Mouse (Mus musculus): ENCODE data around the gene Dtx4. TPM values are rescaled to one million over a fixed set of nuclear protein-coding genes. Genes with fewer than 3 reads are reported as not detected.

Dtx4 gene
- polyA plus RNA-seq, 1 experiment from 2014 or later, result 39.8 TPM

- no peak for ATAC-seq (replicated peaks; ENCODE audit: low FRiP score)
- no peak overlapping the region for H3K27ac ChIP-seq (ENCODE audit: low read depth, low read length)
Observed at GRCm38 (mm10) chr19:12498941-12499340, 2.3 kb downstream of the Dtx4 start.

GRCm38 (mm10) chr19:12498321-12498720 is 2.9 kb downstream of the Dtx4 start:
- no peak overlapping the region for H3K4me2 ChIP-seq (ENCODE audit: low read depth, low read length, severe bottlenecking)
- no peak overlapping the region for H3K4me3 ChIP-seq (ENCODE audit: low read depth, low read length)
- ATAC-seq (replicated peaks; ENCODE audit: low FRiP score) (no peak), DNase-seq (ENCODE audit: low spot score) (no peak)
- H3K9me3 ChIP-seq (ENCODE audit: control insufficient read depth, low read length), result no peaks in the 10 kb centered on the region
- H3K4me1 ChIP-seq (replicated peaks; ENCODE audit: control insufficient read depth, insufficient read depth, low read length), result peaks cover 13% of the 10 kb centered on the region; the same call in 1 of the 2 replicates
- no peak overlapping the region for H3K9ac ChIP-seq (ENCODE audit: low read length)
- 87% methylated on average over 4 of the region's 4 CpGs for WGBS
- H3K27ac ChIP-seq (ENCODE audit: low read depth, low read length), result no peak overlapping the region
- no peaks in the 10 kb centered on the region for H3K27me3 ChIP-seq (ENCODE audit: control insufficient read depth, insufficient read depth, low read length)
- H3K36me3 ChIP-seq (ENCODE audit: control insufficient read depth, insufficient read depth, low read length), result no peaks in the 10 kb centered on the region

More at GRCm38 (mm10) chr19:12498941-12499340, 2.3 kb downstream of the Dtx4 start:
- H3K9me3 ChIP-seq (ENCODE audit: control insufficient read depth, low read length), result no peaks in the 10 kb centered on the region
- H3K4me1 ChIP-seq (replicated peaks; ENCODE audit: control insufficient read depth, insufficient read depth, low read length), result peaks cover 8% of the 10 kb centered on the region; the same call in 1 of the 2 replicates
- WGBS, result 100% methylated on average over 1 of the region's 1 CpGs
- DNase-seq (ENCODE audit: low spot score), result no peak
- H3K4me3 ChIP-seq (ENCODE audit: low read depth, low read length), result peak overlapping the region; percentile 82
- no peak overlapping the region; the same call in 1 of the 2 replicates for H3K9ac ChIP-seq (ENCODE audit: low read length)
- H3K27me3 ChIP-seq (ENCODE audit: control insufficient read depth, insufficient read depth, low read length), result no peaks in the 10 kb centered on the region
- no peaks in the 10 kb centered on the region for H3K36me3 ChIP-seq (ENCODE audit: control insufficient read depth, insufficient read depth, low read length)
- H3K4me2 ChIP-seq (ENCODE audit: low read depth, low read length, severe bottlenecking), result peak overlapping the region; percentile 79

- 82% methylated on average over 2 of the region's 2 CpGs for WGBS
- H3K36me3 ChIP-seq (ENCODE audit: control insufficient read depth, insufficient read depth, low read length), result no peaks in the 10 kb centered on the region
- H3K9ac ChIP-seq (ENCODE audit: low read length), result no peak overlapping the region
- no peaks in the 10 kb centered on the region for H3K9me3 ChIP-seq (ENCODE audit: control insufficient read depth, low read length)
- H3K27ac ChIP-seq (ENCODE audit: low read depth, low read length), result no peak overlapping the region
- ATAC-seq (replicated peaks; ENCODE audit: low FRiP score), result no peak
- no peak overlapping the region for H3K4me3 ChIP-seq (ENCODE audit: low read depth, low read length)
- peaks cover 13% of the 10 kb centered on the region; the same call in 1 of the 2 replicates for H3K4me1 ChIP-seq (replicated peaks; ENCODE audit: control insufficient read depth, insufficient read depth, low read length)
- no peaks in the 10 kb centered on the region for H3K27me3 ChIP-seq (ENCODE audit: control insufficient read depth, insufficient read depth, low read length)
- no peak overlapping the region for H3K4me2 ChIP-seq (ENCODE audit: low read depth, low read length, severe bottlenecking)
- no peak for DNase-seq (ENCODE audit: low spot score)
Observed at GRCm38 (mm10) chr19:12497909-12498308, 3.3 kb downstream of the Dtx4 start.

GRCm38 (mm10) chr19:12496241-12496640 is 5.0 kb downstream of the Dtx4 start:
- Histone ChIP-seq H3K9ac (ENCODE audit: low read length) (no peak overlapping the region), H3K27ac (ENCODE audit: low read depth, low read length) (no peak overlapping the region), H3K4me2 (ENCODE audit: low read depth, low read length, severe bottlenecking) (no peak overlapping the region), H3K4me3 (ENCODE audit: low read depth, low read length) (no peak overlapping the region), H3K4me1 (replicated peaks; ENCODE audit: control insufficient read depth, insufficient read depth, low read length) (peaks cover 13% of the 10 kb centered on the region; the same call in 1 of the 2 replicates), H3K9me3 (ENCODE audit: control insufficient read depth, low read length) (no peaks in the 10 kb centered on the region), H3K27me3 (ENCODE audit: control insufficient read depth, insufficient read depth, low read length) (no peaks in the 10 kb centered on the region), H3K36me3 (ENCODE audit: control insufficient read depth, insufficient read depth, low read length) (peaks cover 9% of the 10 kb centered on the region)
- 93% methylated on average over 2 of the region's 2 CpGs for WGBS
- no peak for DNase-seq (ENCODE audit: low spot score)
- no peak for ATAC-seq (replicated peaks; ENCODE audit: low FRiP score)

- ATAC-seq (replicated peaks; ENCODE audit: low FRiP score) (no peak), DNase-seq (ENCODE audit: low spot score) (no peak)
- 49% methylated on average over 3 of the region's 3 CpGs for WGBS
- H3K4me1 ChIP-seq (replicated peaks; ENCODE audit: control insufficient read depth, insufficient read depth, low read length), result peaks cover 23% of the 10 kb centered on the region
- 0 out of 2 replicates have a peak overlapping the region, but pooled peaks have one; percentile 11 for H3K4me2 ChIP-seq (ENCODE audit: low read depth, low read length, severe bottlenecking)
- H3K9ac ChIP-seq (ENCODE audit: low read length), result no peak overlapping the region
- no peaks in the 10 kb centered on the region for H3K9me3 ChIP-seq (ENCODE audit: control insufficient read depth, low read length)
- no peak overlapping the region for H3K4me3 ChIP-seq (ENCODE audit: low read depth, low read length)
- no peaks in the 10 kb centered on the region for H3K27me3 ChIP-seq (ENCODE audit: control insufficient read depth, insufficient read depth, low read length)
- H3K27ac ChIP-seq (ENCODE audit: low read depth, low read length), result peak overlapping the region; percentile 46; the same call in 1 of the 2 replicates
- peaks cover 9% of the 10 kb centered on the region for H3K36me3 ChIP-seq (ENCODE audit: control insufficient read depth, insufficient read depth, low read length)
Observed at GRCm38 (mm10) chr19:12494972-12495535, 6.2 kb downstream of the Dtx4 start.

- peaks cover 9% of the 10 kb centered on the region for H3K36me3 ChIP-seq (ENCODE audit: control insufficient read depth, insufficient read depth, low read length)
- no peak for ATAC-seq (replicated peaks; ENCODE audit: low FRiP score)
Observed at GRCm38 (mm10) chr19:12494187-12494458, 7.1 kb downstream of the Dtx4 start.

GRCm38 (mm10) chr19:12493453-12494186 is 7.6 kb downstream of the Dtx4 start:
- H3K4me3 ChIP-seq (ENCODE audit: low read depth, low read length), result no peak overlapping the region
- H3K4me1 ChIP-seq (replicated peaks; ENCODE audit: control insufficient read depth, insufficient read depth, low read length), result peaks cover 25% of the 10 kb centered on the region
- H3K36me3 ChIP-seq (ENCODE audit: control insufficient read depth, insufficient read depth, low read length), result peaks cover 9% of the 10 kb centered on the region
- DNase-seq (ENCODE audit: low spot score) (no peak), ATAC-seq (replicated peaks; ENCODE audit: low FRiP score) (no peak)
- H3K27me3 ChIP-seq (ENCODE audit: control insufficient read depth, insufficient read depth, low read length), result no peaks in the 10 kb centered on the region
- H3K9me3 ChIP-seq (ENCODE audit: control insufficient read depth, low read length), result no peaks in the 10 kb centered on the region
- H3K4me2 ChIP-seq (ENCODE audit: low read depth, low read length, severe bottlenecking), result 0 out of 2 replicates have a peak overlapping the region, but pooled peaks have one; percentile 9
- peak overlapping the region; percentile 50 for H3K27ac ChIP-seq (ENCODE audit: low read depth, low read length)
- H3K9ac ChIP-seq (ENCODE audit: low read length), result no peak overlapping the region
- 19% methylated on average over 4 of the region's 4 CpGs for WGBS

More at GRCm38 (mm10) chr19:12494187-12494458, 7.1 kb downstream of the Dtx4 start:
- no peaks in the 10 kb centered on the region for H3K27me3 ChIP-seq (ENCODE audit: control insufficient read depth, insufficient read depth, low read length)
- no peak for DNase-seq (ENCODE audit: low spot score)
- H3K9ac ChIP-seq (ENCODE audit: low read length), result no peak overlapping the region
- H3K4me1 ChIP-seq (replicated peaks; ENCODE audit: control insufficient read depth, insufficient read depth, low read length), result peaks cover 29% of the 10 kb centered on the region
- WGBS, result 18% methylated on average over 4 of the region's 4 CpGs
- peak overlapping the region; percentile 50 for H3K27ac ChIP-seq (ENCODE audit: low read depth, low read length)
- H3K4me2 ChIP-seq (ENCODE audit: low read depth, low read length, severe bottlenecking), result 0 out of 2 replicates have a peak overlapping the region, but pooled peaks have one; percentile 9
- H3K9me3 ChIP-seq (ENCODE audit: control insufficient read depth, low read length), result no peaks in the 10 kb centered on the region
- no peak overlapping the region for H3K4me3 ChIP-seq (ENCODE audit: low read depth, low read length)

GRCm38 (mm10) chr19:12491636-12492035 is 9.6 kb downstream of the Dtx4 start:
- WGBS, result 92% methylated on average over 7 of the region's 7 CpGs
- DNase-seq (ENCODE audit: low spot score), result no peak
- no peak overlapping the region for H3K4me2 ChIP-seq (ENCODE audit: low read depth, low read length, severe bottlenecking)
- no peak for ATAC-seq (replicated peaks; ENCODE audit: low FRiP score)
- no peaks in the 10 kb centered on the region for H3K27me3 ChIP-seq (ENCODE audit: control insufficient read depth, insufficient read depth, low read length)
- H3K27ac ChIP-seq (ENCODE audit: low read depth, low read length), result no peak overlapping the region
- H3K9me3 ChIP-seq (ENCODE audit: control insufficient read depth, low read length), result no peaks in the 10 kb centered on the region
- H3K9ac ChIP-seq (ENCODE audit: low read length), result no peak overlapping the region
- H3K4me1 ChIP-seq (replicated peaks; ENCODE audit: control insufficient read depth, insufficient read depth, low read length), result peaks cover 30% of the 10 kb centered on the region
- H3K36me3 ChIP-seq (ENCODE audit: control insufficient read depth, insufficient read depth, low read length), result peaks cover 9% of the 10 kb centered on the region
- no peak overlapping the region for H3K4me3 ChIP-seq (ENCODE audit: low read depth, low read length)

All from forebrain, embryonic 11.5 days (tissue).